Mouse (Mus musculus) right cerebral cortex, adult 18-20 months (tissue): ENCODE data around the gene Cipc.
A peak's percentile ranks its signal among the peaks of the same experiment; 100 is the strongest.

Source experiments
- DNase-seq: peaks from one replicate; pipeline ENCODE4 v3.0.0; 2022; ENCODE audit warnings: mixed read lengths

The Cipc gene

GRCm38 (mm10) chr12:86932575-86932952 is 14.3 kb upstream of the Cipc start:
- no peak for DNase-seq

- no peak for DNase-seq
Measured at GRCm38 (mm10) chr12:86934748-86935147, 12.1 kb upstream of the Cipc start.

- no peak for DNase-seq
Measured at GRCm38 (mm10) chr12:86935692-86936282, 11.1 kb upstream of the Cipc start.

GRCm38 (mm10) chr12:86936587-86937343 is 10.1 kb upstream of the Cipc start:
- DNase-seq = no peak

- DNase-seq = no peak
Measured at GRCm38 (mm10) chr12:86938571-86938970, 8.3 kb upstream of the Cipc start.

GRCm38 (mm10) chr12:86941173-86941572 is 5.7 kb upstream of the Cipc start:
- peak; percentile 32 for DNase-seq

GRCm38 (mm10) chr12:86941734-86942486 is 4.9 kb upstream of the Cipc start:
- DNase-seq = peak; percentile 63

GRCm38 (mm10) chr12:86943421-86943820 is 3.4 kb upstream of the Cipc start:
- no peak for DNase-seq

GRCm38 (mm10) chr12:86945126-86945525 is 1.7 kb upstream of the Cipc start:
- DNase-seq = peak; percentile 86

- no peak for DNase-seq
Measured at GRCm38 (mm10) chr12:86946301-86946781, 502 bp upstream of the Cipc start.

GRCm38 (mm10) chr12:86947681-86948401 is 998 bp downstream of the Cipc start:
- DNase-seq = peak; percentile 70

GRCm38 (mm10) chr12:86948627-86949026 is 1.8 kb downstream of the Cipc start:
- no peak for DNase-seq

- DNase-seq = no peak
Measured at GRCm38 (mm10) chr12:86949501-86949900, 2.7 kb downstream of the Cipc start.

- no peak for DNase-seq
Measured at GRCm38 (mm10) chr12:86950161-86950960, 3.5 kb downstream of the Cipc start.

- DNase-seq = no peak
Measured at GRCm38 (mm10) chr12:86950961-86951360, 4.1 kb downstream of the Cipc start.

GRCm38 (mm10) chr12:86952331-86952850 is 5.5 kb downstream of the Cipc start:
- no peak for DNase-seq

- DNase-seq = no peak
Measured at GRCm38 (mm10) chr12:86955894-86956293, 9.1 kb downstream of the Cipc start.

- DNase-seq = no peak
Measured at GRCm38 (mm10) chr12:86958558-86958957, 11.7 kb downstream of the Cipc start.

GRCm38 (mm10) chr12:86959661-86960060 is 12.8 kb downstream of the Cipc start:
- no peak for DNase-seq

GRCm38 (mm10) chr12:86960138-86960537 is 13.3 kb downstream of the Cipc start:
- no peak for DNase-seq

- DNase-seq = no peak
Measured at GRCm38 (mm10) chr12:86960791-86961335, 14.0 kb downstream of the Cipc start.
